Mouse (Mus musculus): ENCODE results near the gene C1qc.

The C1qc gene

DNA sequence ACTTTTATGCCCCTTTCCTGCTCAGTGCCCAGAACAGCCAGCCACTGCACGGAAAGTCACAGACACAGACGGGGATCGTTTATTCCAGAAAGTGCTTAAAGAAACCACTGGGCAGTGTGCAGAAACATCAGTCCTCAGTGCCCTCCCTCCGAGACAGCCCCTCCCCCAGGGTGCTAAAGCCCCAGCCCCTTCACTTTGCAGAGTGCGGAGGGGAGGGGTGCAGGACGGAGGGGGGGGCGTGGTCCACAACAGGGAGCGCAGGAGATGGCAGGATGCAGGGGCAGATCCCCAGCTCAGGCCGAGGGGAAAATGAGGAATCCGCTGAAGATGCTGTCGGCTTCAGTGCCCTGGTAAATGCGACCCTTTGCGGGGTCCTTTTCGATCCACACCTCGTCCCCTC lies 3.0 kb upstream of the C1qc start:
- no peak for DNase-seq (ENCODE audit: low spot score in 2 of 2)

- DNase-seq (ENCODE audit: low spot score in 2 of 2): no peak
Observed at GRCm38 (mm10) chr4:136894821-136895220, 2.0 kb upstream of the C1qc start.

- DNase-seq (ENCODE audit: low spot score in 2 of 2): no peak
Observed at GRCm38 (mm10) chr4:136893691-136894543, 1.1 kb upstream of the C1qc start.

DNA sequence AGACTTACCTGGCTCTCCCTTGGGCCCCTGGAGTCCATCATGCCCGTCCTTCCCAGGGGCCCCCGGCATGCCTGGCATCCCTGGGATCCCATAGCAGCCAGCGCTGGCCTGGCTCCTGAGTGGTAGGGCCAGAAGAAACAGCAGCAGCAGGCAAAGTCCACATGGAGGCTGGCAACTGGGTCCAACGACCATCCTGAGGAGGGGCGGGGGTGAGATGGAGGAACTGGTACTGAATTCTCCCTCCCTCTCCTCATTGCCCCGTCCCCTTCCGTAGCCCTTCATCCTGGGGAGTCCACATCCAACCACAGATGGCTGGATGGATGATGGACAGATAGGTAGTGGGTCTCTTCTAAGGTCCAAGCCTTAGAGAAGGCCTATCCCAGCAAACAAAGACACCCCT lies 494 bp downstream of the C1qc start:
- no peak for DNase-seq (ENCODE audit: low spot score in 2 of 2)

DNA sequence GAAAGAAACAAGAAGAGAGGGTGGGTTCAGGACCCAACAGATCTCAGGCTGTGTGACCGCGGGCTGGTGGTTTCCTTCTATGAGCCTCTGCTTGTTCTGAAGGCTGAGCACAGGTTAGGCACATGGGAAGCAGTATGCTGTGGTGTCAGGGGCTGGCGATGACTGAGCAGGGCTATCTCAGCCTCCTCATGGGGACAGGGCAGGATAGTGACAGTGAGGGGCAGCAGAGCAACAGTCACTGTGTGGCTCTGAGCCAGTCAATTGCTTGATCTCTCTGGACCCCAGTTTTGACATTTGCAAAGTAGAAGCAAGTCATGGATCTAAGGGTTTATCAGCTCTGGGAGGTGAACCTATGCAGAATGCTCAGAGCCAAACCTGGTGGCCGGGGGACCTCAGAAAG lies 1.8 kb downstream of the C1qc start:
- no peak for DNase-seq (ENCODE audit: low spot score in 2 of 2)

- no peak for DNase-seq (ENCODE audit: low spot score in 2 of 2)
Observed at GRCm38 (mm10) chr4:136889981-136890380, 2.9 kb downstream of the C1qc start.

- DNase-seq (ENCODE audit: low spot score in 2 of 2): no peak
Observed at GRCm38 (mm10) chr4:136887714-136888113, 5.2 kb downstream of the C1qc start.

GRCm38 (mm10) chr4:136886101-136886500 lies 6.8 kb downstream of the C1qc start, which contains the start of gene C1qb:
Gene C1qb (minus strand): TSS chr4:136886187.
- peak; percentile 6 to 8 for DNase-seq (ENCODE audit: low spot score in 2 of 2)

DNA sequence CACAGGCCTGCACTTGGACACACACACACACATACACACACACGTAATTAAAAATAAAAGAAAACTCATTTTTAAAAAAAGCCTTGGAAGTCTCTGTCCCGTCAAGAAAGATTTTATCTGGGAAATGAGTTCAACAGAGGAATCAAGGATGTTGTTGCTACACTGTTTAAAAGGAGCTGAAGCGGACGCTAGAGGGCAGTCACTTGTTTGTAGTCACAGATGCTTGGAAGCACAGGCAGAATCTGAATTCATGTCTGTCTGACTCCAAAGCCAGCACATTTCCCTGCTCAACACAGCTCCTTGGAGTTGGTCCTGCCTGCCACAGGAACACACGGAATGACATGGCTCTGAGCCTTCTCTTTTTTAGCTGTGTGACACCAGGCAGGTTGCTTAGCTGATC lies 14.3 kb downstream of the C1qc start:
- no peak for DNase-seq (ENCODE audit: low spot score in 2 of 2)

- no peak for DNase-seq (ENCODE audit: low spot score in 2 of 2)
Observed at GRCm38 (mm10) chr4:136878171-136878570, 14.7 kb downstream of the C1qc start.

- no peak for DNase-seq (ENCODE audit: low spot score in 2 of 2)
Observed at GRCm38 (mm10) chr4:136876971-136877370, 15.9 kb downstream of the C1qc start.

DNA sequence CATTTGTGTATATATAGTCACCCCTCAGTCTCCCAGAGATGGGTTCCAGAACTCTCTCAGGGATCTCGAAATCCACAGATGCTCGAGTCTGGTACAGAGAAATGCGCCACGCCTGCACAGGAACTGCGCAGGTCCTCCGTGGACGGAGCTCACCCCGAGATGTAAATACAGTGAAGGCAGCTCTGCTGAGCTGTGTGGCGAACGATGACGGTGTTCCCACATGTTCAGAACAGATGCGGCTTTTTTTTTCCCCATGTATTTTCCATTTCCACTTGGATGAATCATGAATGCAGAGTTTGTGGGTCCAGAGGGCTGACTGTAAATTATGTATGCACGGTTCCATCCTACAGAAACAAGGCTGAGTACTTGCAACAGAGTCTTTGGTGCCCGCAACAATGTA lies 17.9 kb downstream of the C1qc start:
- DNase-seq (ENCODE audit: low spot score in 2 of 2): no peak

DNA sequence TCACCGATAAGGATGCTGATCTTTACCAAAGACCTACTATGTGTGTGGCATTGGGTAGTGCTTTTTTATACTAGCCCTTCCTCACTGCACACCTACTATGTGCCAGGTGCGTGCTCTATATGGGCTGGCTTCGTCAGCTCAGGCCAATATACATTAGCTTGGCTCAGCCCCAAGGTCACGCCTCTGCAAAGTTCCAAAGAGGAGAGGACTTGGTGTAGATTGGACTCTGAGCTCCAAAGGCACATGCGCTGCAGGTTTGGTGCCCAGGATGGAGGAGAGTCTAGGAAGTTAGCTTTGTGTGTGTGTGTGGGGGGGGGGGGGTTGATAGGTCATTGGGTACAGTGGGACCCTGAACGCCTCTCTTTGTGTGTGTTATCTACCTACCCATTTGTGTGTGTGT lies 24.5 kb downstream of the C1qc start:
- no peak for DNase-seq (ENCODE audit: low spot score in 2 of 2)

DNA sequence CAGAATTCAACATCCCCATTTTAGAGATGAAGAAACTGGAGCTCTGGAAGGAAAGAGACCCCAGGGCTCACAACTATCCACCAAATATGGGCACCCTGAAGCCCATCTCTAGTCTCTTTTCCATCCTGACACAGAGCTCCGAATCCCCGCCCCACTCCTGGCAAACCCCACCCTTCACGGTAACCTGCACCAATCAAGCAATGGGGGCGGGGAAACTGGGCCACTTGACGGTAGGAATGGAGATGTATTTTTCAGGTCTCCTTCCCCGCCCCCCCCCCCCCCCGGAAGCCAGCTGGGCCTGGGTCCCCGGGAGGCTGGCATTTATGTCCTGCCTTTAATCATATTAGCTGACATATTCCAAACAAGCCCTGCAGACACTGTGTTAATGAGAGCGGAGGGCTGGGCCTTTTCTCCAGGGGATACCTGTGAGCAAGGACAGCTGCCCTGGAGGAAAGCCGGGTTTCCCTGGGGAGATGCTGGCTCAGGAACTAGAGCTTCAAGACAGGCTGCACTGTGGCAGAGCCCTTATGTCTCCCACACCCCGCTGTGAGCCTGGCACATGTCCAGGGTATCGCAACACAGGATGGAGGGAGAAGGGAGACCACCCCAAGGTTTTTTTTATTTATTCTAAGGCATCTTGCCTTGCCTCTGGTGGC lies 25.0 kb downstream of the C1qc start:
- no peak for DNase-seq (ENCODE audit: low spot score in 2 of 2)

- DNase-seq (ENCODE audit: low spot score in 2 of 2): no peak
Observed at GRCm38 (mm10) chr4:136865531-136865930, 27.3 kb downstream of the C1qc start.

- no peak for DNase-seq (ENCODE audit: low spot score in 2 of 2)
Observed at GRCm38 (mm10) chr4:136864751-136865470, 28.0 kb downstream of the C1qc start.

- no peak for DNase-seq (ENCODE audit: low spot score in 2 of 2)
Observed at GRCm38 (mm10) chr4:136863517-136863916, 29.3 kb downstream of the C1qc start.

DNA sequence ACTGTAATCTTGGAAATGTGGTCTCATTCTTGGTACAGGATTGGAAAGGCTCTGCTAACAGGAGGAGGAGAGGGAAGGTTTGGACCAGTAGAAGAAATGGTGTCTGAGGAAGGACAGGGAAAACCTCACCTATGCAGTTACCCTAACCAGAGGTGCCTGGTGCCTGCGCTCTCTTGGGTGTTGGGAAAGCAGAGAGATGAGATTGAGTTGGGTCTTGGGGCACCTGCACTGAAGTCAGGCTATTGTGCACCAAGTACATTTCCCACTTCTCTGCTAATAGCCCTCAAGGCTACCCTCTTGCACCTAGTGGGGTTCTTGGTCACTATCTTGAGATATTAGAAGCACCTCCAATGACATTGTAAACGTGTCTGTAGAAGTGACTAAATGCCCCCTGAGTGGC lies 30.5 kb downstream of the C1qc start:
- no peak for DNase-seq (ENCODE audit: low spot score in 2 of 2)

GRCm38 (mm10) chr4:136861806-136862205 lies 31.1 kb downstream of the C1qc start:
- DNase-seq (ENCODE audit: low spot score in 2 of 2): no peak

DNA sequence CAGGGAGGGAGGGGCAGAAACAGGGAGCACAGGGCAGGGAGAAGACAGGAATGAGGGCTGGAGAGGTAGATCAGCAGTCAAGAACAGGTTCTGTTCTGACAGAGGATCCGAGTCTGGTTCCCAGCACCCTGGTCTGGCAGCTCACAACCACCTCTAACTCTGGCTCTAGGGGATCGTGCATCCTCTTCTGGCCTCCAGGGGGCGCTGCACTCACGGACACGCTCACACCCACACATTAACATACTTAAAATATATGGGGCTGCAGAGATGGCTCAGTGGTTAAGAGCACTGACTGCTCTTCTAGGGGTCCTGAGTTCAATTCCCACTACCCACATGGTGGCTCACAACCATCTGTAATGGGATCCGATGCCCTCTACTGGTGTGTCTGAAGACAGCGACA lies 32.8 kb downstream of the C1qc start:
- no peak for DNase-seq (ENCODE audit: low spot score in 2 of 2)

- DNase-seq (ENCODE audit: low spot score in 2 of 2): no peak
Observed at GRCm38 (mm10) chr4:136855081-136855480, 37.8 kb downstream of the C1qc start.

- DNase-seq (ENCODE audit: low spot score in 2 of 2): no peak
Observed at GRCm38 (mm10) chr4:136852989-136853388, 39.9 kb downstream of the C1qc start.

DNA sequence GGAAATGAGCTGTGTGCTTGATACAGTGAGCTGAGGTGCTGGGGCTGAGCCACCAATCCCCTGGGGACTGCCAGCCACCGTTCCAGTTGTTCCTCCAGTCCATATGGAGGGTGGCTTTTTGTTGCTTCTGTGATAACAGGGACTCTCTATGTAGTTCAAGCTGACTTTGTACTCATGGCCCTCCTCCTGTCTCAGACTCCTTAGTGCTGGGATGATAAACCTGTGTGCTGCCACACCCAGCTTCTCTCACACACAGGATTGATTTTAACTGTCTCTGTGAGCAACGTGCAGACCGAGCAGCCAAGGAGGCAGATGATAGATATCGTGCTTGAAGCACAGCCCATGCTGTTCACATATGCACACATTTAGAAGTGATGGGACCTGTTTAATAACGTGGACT lies 40.7 kb downstream of the C1qc start:
- DNase-seq (ENCODE audit: low spot score in 2 of 2): no peak

All from spleen, postnatal 36 days (tissue).